Mouse (Mus musculus) heart, embryonic 16.5 days (tissue): Measurements from ENCODE around the gene Smarca5. TPM values are rescaled to one million over a fixed set of nuclear protein-coding genes. Genes with fewer than 3 reads are reported as not detected.

Experiments
- ATAC-seq: fragments of 200-750 bp; cut with Nextera tagmentation; replicated peaks from 2 replicates; pipeline ENCODE4 v1.8.0; 2017; ENCODE audit warnings: moderate number of reproducible peaks; ENCODE audit not compliant: insufficient read depth, low FRiP score; ENCODE audit errors: extremely low read depth
- H3K27ac ChIP-seq: fragments of 300-500 bp; sonication (generic); 2 replicates; pipeline ENCODE4 v1.5.1; 2014; ENCODE audit warnings: mild to moderate bottlenecking, low read length, control low read depth, moderate library complexity
- H3K27me3 ChIP-seq: fragments of 300-500 bp; sonication (generic); 2 replicates; pipeline ENCODE4 v1.6.1; 2014; ENCODE audit warnings: low read length, mixed read lengths; ENCODE audit not compliant: control insufficient read depth, insufficient read depth
- H3K36me3 ChIP-seq: fragments of 300-500 bp; sonication (generic); 2 replicates; pipeline ENCODE4 v1.6.1; 2014; ENCODE audit not compliant: control insufficient read depth, insufficient read depth
- H3K4me1 ChIP-seq: fragments of 300-500 bp; sonication (generic); 2 replicates; pipeline ENCODE4 v1.6.1; 2014; ENCODE audit warnings: low read length, mixed read lengths; ENCODE audit not compliant: control insufficient read depth, insufficient read depth
- H3K4me2 ChIP-seq: fragments of 300-500 bp; sonication (generic); 2 replicates; pipeline ENCODE4 v1.6.1; 2014; ENCODE audit warnings: low read depth, mild to moderate bottlenecking, control low read depth, low read length
- H3K4me3 ChIP-seq: fragments of 300-500 bp; sonication (generic); 2 replicates; pipeline ENCODE4 v1.5.1; 2014; ENCODE audit warnings: mild to moderate bottlenecking, control low read depth, low read length
- H3K9ac ChIP-seq: fragments of 300-500 bp; sonication (generic); 2 replicates; pipeline ENCODE4 v1.6.1; 2014; ENCODE audit warnings: low read length, control low read depth
- H3K9me3 ChIP-seq: fragments of 300-500 bp; sonication (generic); replicated peaks from 2 replicates; pipeline ENCODE4 v1.6.1; 2016; ENCODE audit warnings: low read length; ENCODE audit not compliant: control insufficient read depth
- WGBS: fragments of 180-500 bp; shearing (Covaris S2); extraction: QIAGEN DNeasy Blood & Tissue Kit; methylation state at CpG from one replicate; pipeline ENCODE4 v1.1.7; 2014; 5-methylcytosine and 5-hydroxymethylcytosine counted together
- polyA plus RNA-seq: library from polyadenylated mRNA; unstranded; fragments of >200 nt; fragmentation: Nextera tagmentation; extraction: Ambion mirVana; gene quantifications from 2 replicates; pipeline ENCODE4 v1.2.1, GENCODE M21; 2015

Gene Smarca5
- polyA plus RNA-seq, 1 experiment from 2014 or later, result 35.6 TPM

- H3K4me1 ChIP-seq, result peaks cover 4% of the 10 kb centered on the region; the same call in 1 of the 2 replicates
- no peaks in the 10 kb centered on the region for H3K27me3 ChIP-seq
- no peak overlapping the region for H3K9ac ChIP-seq
- ATAC-seq, result peak; percentile 58; the same call in 1 of the 2 replicates
- no peak overlapping the region for H3K4me3 ChIP-seq
- H3K9me3 ChIP-seq, result no peaks in the 10 kb centered on the region
- WGBS, result 28% methylated on average over 9 of the region's 9 CpGs
- H3K4me2 ChIP-seq, result no peak overlapping the region
- H3K36me3 ChIP-seq, result no peaks in the 10 kb centered on the region
- H3K27ac ChIP-seq, result no peak overlapping the region
Measured at GRCm38 (mm10) chr8:80753017-80753715, 13.9 kb upstream of the Smarca5 start.

- ATAC-seq, result no peak
- WGBS, result 68% methylated on average over 7 of the region's 7 CpGs
- Histone ChIP-seq H3K4me3 (no peak overlapping the region), H3K4me1 (peaks cover 4% of the 10 kb centered on the region; the same call in 1 of the 2 replicates), H3K9me3 (no peaks in the 10 kb centered on the region), H3K27ac (no peak overlapping the region), H3K27me3 (no peaks in the 10 kb centered on the region), H3K9ac (no peak overlapping the region), H3K4me2 (no peak overlapping the region), H3K36me3 (no peaks in the 10 kb centered on the region)
Measured at GRCm38 (mm10) chr8:80752429-80752828, 13.1 kb upstream of the Smarca5 start.

- no peak overlapping the region for H3K4me3 ChIP-seq
- peaks cover 4% of the 10 kb centered on the region; the same call in 1 of the 2 replicates for H3K4me1 ChIP-seq
- H3K27ac ChIP-seq, result no peak overlapping the region
- no peak for ATAC-seq
- H3K27me3 ChIP-seq, result no peaks in the 10 kb centered on the region
- H3K9ac ChIP-seq, result no peak overlapping the region
- 80% methylated on average over 4 of the region's 4 CpGs for WGBS
- H3K4me2 ChIP-seq, result no peak overlapping the region
- H3K36me3 ChIP-seq, result no peaks in the 10 kb centered on the region
- no peaks in the 10 kb centered on the region for H3K9me3 ChIP-seq
Measured at GRCm38 (mm10) chr8:80749091-80749490, 9.8 kb upstream of the Smarca5 start.

GRCm38 (mm10) chr8:80739932-80740331, 635 bp upstream of the Smarca5 start:
- peak overlapping the region; percentile 90 for H3K27ac ChIP-seq
- no peaks in the 10 kb centered on the region for H3K27me3 ChIP-seq
- 10% methylated on average over 14 of the region's 14 CpGs for WGBS
- peak overlapping the region; percentile 73 for H3K4me2 ChIP-seq
- peaks cover 5% of the 10 kb centered on the region; the same call in 1 of the 2 replicates for H3K36me3 ChIP-seq
- peaks cover 13% of the 10 kb centered on the region for H3K4me1 ChIP-seq
- H3K4me3 ChIP-seq, result peak overlapping the region; percentile 53
- no peaks in the 10 kb centered on the region for H3K9me3 ChIP-seq
- H3K9ac ChIP-seq, result peak overlapping the region; percentile 70
- ATAC-seq, result peak; percentile 11; the same call in 1 of the 2 replicates

GRCm38 (mm10) chr8:80738388-80739154, 726 bp downstream of the Smarca5 start:
- peaks cover 9% of the 10 kb centered on the region; the same call in 1 of the 2 replicates for H3K36me3 ChIP-seq
- H3K27me3 ChIP-seq, result no peaks in the 10 kb centered on the region
- H3K4me3 ChIP-seq, result peak overlapping the region; percentile 86
- ATAC-seq, result peak; percentile 50
- H3K9ac ChIP-seq, result peak overlapping the region; percentile 95
- H3K4me1 ChIP-seq, result peaks cover 13% of the 10 kb centered on the region
- no peaks in the 10 kb centered on the region for H3K9me3 ChIP-seq
- H3K4me2 ChIP-seq, result peak overlapping the region; percentile 86
- WGBS, result under 1% methylated on average over 45 of the region's 84 CpGs
- peak overlapping the region; percentile 96 for H3K27ac ChIP-seq

GRCm38 (mm10) chr8:80738046-80738387, 1.3 kb downstream of the Smarca5 start:
- Histone ChIP-seq H3K36me3 (peaks cover 11% of the 10 kb centered on the region; the same call in 1 of the 2 replicates), H3K27me3 (no peaks in the 10 kb centered on the region), H3K9ac (peak overlapping the region; percentile 95), H3K4me2 (peak overlapping the region; percentile 86), H3K4me1 (peaks cover 13% of the 10 kb centered on the region), H3K9me3 (no peaks in the 10 kb centered on the region), H3K27ac (peak overlapping the region; percentile 96), H3K4me3 (peak overlapping the region; percentile 86)
- WGBS, result 0% methylated on average over 5 of the region's 5 CpGs
- ATAC-seq, result no peak

- Histone ChIP-seq H3K27me3 (no peaks in the 10 kb centered on the region), H3K9ac (no peak overlapping the region), H3K27ac (no peak overlapping the region), H3K4me1 (peaks cover 4% of the 10 kb centered on the region; the same call in 1 of the 2 replicates), H3K4me2 (no peak overlapping the region), H3K4me3 (no peak overlapping the region), H3K36me3 (peaks cover 30% of the 10 kb centered on the region), H3K9me3 (no peaks in the 10 kb centered on the region)
- ATAC-seq, result no peak
Measured at GRCm38 (mm10) chr8:80732326-80732725, 7.0 kb downstream of the Smarca5 start.

GRCm38 (mm10) chr8:80714461-80714860, 24.8 kb downstream of the Smarca5 start:
- H3K4me1 ChIP-seq, result no peaks in the 10 kb centered on the region
- WGBS, result 94% methylated on average over 1 of the region's 1 CpGs
- no peaks in the 10 kb centered on the region for H3K27me3 ChIP-seq
- H3K27ac ChIP-seq, result no peak overlapping the region
- no peak overlapping the region for H3K9ac ChIP-seq
- ATAC-seq, result no peak
- H3K4me2 ChIP-seq, result no peak overlapping the region
- no peaks in the 10 kb centered on the region for H3K9me3 ChIP-seq
- no peak overlapping the region for H3K4me3 ChIP-seq
- H3K36me3 ChIP-seq, result peaks cover 36% of the 10 kb centered on the region
